Mouse (Mus musculus) stomach, embryonic 16.5 days (tissue): ENCODE data around the gene Tmem274. TPM values are rescaled to one million over a fixed set of nuclear protein-coding genes. Genes with fewer than 3 reads are reported as not detected.

Source experiments
- ATAC-seq: fragments of 200-750 bp; cut with Nextera tagmentation; 2 replicates; pipeline ENCODE4 v1.8.0; 2017; ENCODE audit warnings: moderate number of reproducible peaks, moderate TSS enrichment; ENCODE audit not compliant: insufficient read depth, low FRiP score
- H3K27ac ChIP-seq: fragments of 300-500 bp; sonication (generic); 2 replicates; pipeline ENCODE4 v1.5.1; 2014; ENCODE audit warnings: low read length
- H3K27me3 ChIP-seq: fragments of 300-500 bp; sonication (generic); 2 replicates; pipeline ENCODE4 v1.6.1; 2014; ENCODE audit warnings: low read length, control low read depth, mixed read lengths; ENCODE audit not compliant: control insufficient read depth, insufficient read depth
- H3K36me3 ChIP-seq: fragments of 300-500 bp; sonication (generic); 2 replicates; pipeline ENCODE4 v1.6.1; 2014; ENCODE audit warnings: low read length; ENCODE audit not compliant: control insufficient read depth, insufficient read depth
- H3K4me1 ChIP-seq: fragments of 300-500 bp; sonication (generic); 2 replicates; pipeline ENCODE4 v1.6.1; 2014; ENCODE audit warnings: low read length, control low read depth, mixed read lengths; ENCODE audit not compliant: control insufficient read depth, insufficient read depth
- H3K4me2 ChIP-seq: fragments of 300-500 bp; sonication (generic); 2 replicates; pipeline ENCODE4 v1.6.1; 2014; ENCODE audit warnings: low read depth, low read length, mixed read lengths
- H3K4me3 ChIP-seq: fragments of 300-500 bp; sonication (generic); replicated peaks from 2 replicates; pipeline ENCODE4 v1.5.1; 2014; ENCODE audit warnings: mild to moderate bottlenecking, low read length
- H3K9ac ChIP-seq: fragments of 300-500 bp; sonication (generic); 2 replicates; pipeline ENCODE4 v1.6.1; 2014; ENCODE audit warnings: low read length
- H3K9me3 ChIP-seq: fragments of 300-500 bp; sonication (generic); replicated peaks from 2 replicates; pipeline ENCODE4 v1.6.1; 2016; ENCODE audit warnings: low read length, control low read depth; ENCODE audit not compliant: control insufficient read depth
- WGBS: fragments of 180-500 bp; shearing (Covaris S2); extraction: QIAGEN DNeasy Blood & Tissue Kit; methylation state at CpG from one replicate; pipeline ENCODE4 v1.1.7; 2014; 5-methylcytosine and 5-hydroxymethylcytosine counted together
- polyA plus RNA-seq: library from polyadenylated mRNA; unstranded; fragments of >200 nt; fragmentation: Nextera tagmentation; extraction: Ambion mirVana; gene quantifications from 2 replicates; pipeline ENCODE4 v1.2.1, GENCODE M21; 2015

Tmem274 gene
- polyA plus RNA-seq, 1 experiment from 2014 or later, result 0.39 TPM

DNA sequence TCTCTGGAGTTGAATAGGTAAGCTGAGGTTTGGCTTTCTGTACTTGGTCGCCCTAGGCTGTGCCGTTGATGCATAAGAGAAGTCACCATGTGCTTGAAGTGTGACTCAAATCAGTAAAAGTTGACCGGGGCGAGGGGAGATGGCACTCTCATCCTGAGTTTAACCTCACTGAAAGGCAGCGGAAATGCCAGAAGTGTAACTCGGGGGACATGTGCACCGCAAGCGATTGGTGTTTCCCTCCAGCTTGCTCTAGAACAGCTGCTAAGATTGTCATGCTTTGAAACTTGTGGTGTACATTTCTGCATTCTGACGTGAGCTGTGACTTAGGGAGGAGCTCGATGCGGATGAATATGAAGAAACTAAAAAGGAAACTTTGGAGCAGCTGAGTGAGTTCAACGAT, 10.6 kb downstream of the Tmem274 start:
- no peak overlapping the region for H3K27ac ChIP-seq
- peaks cover 6% of the 10 kb centered on the region; the same call in 1 of the 2 replicates for H3K36me3 ChIP-seq
- H3K27me3 ChIP-seq, result no peaks in the 10 kb centered on the region
- H3K9me3 ChIP-seq, result 0 out of 2 replicates have a peak, but pooled peaks cover 3% of the 10 kb centered on the region
- no peak overlapping the region for H3K4me3 ChIP-seq
- 94% methylated on average over 12 of the region's 12 CpGs for WGBS
- ATAC-seq, result no peak
- no peak overlapping the region for H3K4me2 ChIP-seq
- H3K4me1 ChIP-seq, result peaks cover 11% of the 10 kb centered on the region
- no peak overlapping the region for H3K9ac ChIP-seq

DNA sequence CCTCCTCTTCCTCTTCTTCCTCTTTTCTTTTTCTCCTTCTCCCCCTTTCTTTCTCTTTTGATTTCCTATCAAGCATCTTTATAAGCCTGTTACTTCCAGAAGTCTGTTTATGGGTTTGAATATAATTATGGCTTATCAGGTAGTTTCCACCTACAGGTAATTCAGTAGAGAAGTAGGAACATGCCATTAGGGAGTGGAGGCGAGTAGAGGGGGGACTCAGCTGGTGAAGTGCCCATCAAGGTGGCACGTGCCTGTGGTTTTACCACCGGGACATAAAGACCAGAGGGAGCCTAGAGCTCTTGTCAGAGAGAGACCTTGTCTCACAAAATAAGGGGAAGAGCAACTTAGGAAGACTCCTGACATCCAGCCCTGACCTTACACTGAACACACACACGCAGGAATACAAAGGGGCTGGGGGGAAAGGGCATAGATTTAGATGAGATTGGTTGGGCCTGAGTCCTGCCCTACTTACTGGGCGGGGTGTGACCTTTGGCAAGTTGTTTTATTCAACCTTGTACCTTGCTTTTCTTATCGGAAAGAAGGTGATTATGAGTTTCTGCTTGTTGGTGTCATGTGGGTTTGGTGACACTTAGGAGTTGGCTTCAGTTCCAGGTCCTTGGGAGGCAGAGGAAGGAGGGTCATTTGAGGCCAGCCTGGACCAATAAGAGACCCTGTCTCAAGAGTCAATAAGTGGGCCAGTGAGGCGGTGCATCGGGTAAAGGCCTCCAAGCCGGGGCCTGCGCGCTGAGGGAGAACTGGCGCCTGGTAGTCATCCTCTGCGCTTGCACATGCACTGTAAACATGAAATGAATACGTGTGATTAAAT, 12.4 kb downstream of the Tmem274 start:
- H3K27me3 ChIP-seq, result no peaks in the 10 kb centered on the region
- H3K36me3 ChIP-seq, result peaks cover 13% of the 10 kb centered on the region
- no peak overlapping the region for H3K4me3 ChIP-seq
- H3K9ac ChIP-seq, result no peak overlapping the region
- peaks cover 8% of the 10 kb centered on the region; the same call in 1 of the 2 replicates for H3K4me1 ChIP-seq
- 0 out of 2 replicates have a peak, but pooled peaks cover 3% of the 10 kb centered on the region for H3K9me3 ChIP-seq
- peak overlapping the region; percentile 31; the same call in 1 of the 2 replicates for H3K27ac ChIP-seq
- 75% methylated on average over 14 of the region's 14 CpGs for WGBS
- ATAC-seq, result peak; percentile 44; the same call in 1 of the 2 replicates
- H3K4me2 ChIP-seq, result no peak overlapping the region

DNA sequence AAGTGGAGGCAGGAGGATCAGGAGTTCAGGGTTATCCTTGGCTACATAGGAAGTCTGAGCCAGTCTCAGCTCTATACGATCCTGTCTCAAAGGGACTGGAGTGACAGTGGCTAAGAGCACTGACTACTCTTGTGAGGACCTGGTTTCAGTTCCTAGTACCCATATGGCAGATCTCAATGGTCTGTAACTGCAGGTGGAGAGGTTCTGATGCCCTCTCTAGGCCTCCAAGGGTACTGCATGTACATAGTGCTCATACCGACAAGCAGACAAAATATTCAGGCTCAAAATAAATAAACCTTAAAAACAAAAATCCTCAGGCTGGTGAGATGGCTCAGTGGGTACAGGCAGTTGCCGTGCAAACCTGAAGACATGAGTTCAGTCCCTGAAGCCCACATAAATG, 14.0 kb downstream of the Tmem274 start:
- Histone ChIP-seq H3K36me3 (peaks cover 21% of the 10 kb centered on the region), H3K4me3 (no peak overlapping the region), H3K9me3 (0 out of 2 replicates have a peak, but pooled peaks cover 3% of the 10 kb centered on the region), H3K4me2 (no peak overlapping the region), H3K27me3 (no peaks in the 10 kb centered on the region), H3K27ac (no peak overlapping the region), H3K4me1 (peaks cover 6% of the 10 kb centered on the region; the same call in 1 of the 2 replicates), H3K9ac (no peak overlapping the region)
- 96% methylated on average over 3 of the region's 3 CpGs for WGBS
- no peak for ATAC-seq

DNA sequence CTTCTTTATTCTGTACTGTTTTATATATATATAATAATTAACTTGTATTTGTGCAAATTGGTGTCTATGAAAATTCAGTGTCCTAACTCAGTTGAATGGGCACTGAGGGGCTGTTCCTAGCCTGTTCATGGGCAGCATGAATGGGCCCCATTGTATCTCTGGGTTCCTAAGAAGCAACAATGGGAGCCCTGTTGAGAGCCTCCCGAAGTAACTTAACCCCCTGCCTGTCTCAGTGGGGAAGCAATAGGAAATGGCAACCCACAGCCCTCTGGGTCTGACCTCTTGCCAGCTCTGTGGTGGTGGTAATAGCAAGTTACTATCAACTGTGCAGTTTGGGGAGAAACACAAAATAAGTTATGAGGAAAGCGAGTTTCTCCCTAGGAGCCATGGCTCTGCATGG, 19.4 kb downstream of the Tmem274 start:
- ATAC-seq, result peak; percentile 53; the same call in 1 of the 2 replicates
- no peak overlapping the region for H3K9ac ChIP-seq
- H3K4me3 ChIP-seq, result no peak overlapping the region
- no peaks in the 10 kb centered on the region for H3K27me3 ChIP-seq
- peaks cover 26% of the 10 kb centered on the region for H3K36me3 ChIP-seq
- no peaks in the 10 kb centered on the region for H3K4me1 ChIP-seq
- 76% methylated on average over 2 of the region's 2 CpGs for WGBS
- H3K9me3 ChIP-seq, result no peaks in the 10 kb centered on the region
- no peak overlapping the region for H3K27ac ChIP-seq
- no peak overlapping the region for H3K4me2 ChIP-seq

DNA sequence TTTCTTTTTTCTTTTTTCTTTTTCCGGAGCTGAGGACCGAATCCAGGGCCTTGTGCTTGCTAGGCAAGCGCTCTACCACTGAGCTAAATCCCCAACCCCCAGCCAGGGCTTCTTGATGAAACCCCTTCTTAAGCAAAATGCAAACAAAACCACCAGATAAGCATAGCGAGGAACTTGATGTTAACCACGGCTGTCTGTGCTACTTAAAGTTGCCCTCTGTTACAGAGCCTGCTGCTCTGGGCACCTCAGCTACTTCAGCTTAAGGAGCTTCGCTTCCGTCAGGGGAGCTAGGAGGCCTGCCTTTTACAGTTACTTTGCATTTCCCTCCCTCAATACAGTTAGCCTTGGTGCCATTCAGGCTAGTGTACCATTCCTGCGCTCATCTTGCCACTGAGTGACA, 21.7 kb downstream of the Tmem274 start:
- H3K4me1 ChIP-seq, result no peaks in the 10 kb centered on the region
- 67% methylated on average over 8 of the region's 8 CpGs for WGBS
- no peak overlapping the region for H3K9ac ChIP-seq
- no peak overlapping the region for H3K4me2 ChIP-seq
- no peak for ATAC-seq
- H3K36me3 ChIP-seq, result peaks cover 32% of the 10 kb centered on the region
- no peaks in the 10 kb centered on the region for H3K9me3 ChIP-seq
- no peaks in the 10 kb centered on the region for H3K27me3 ChIP-seq
- no peak overlapping the region for H3K4me3 ChIP-seq
- no peak overlapping the region for H3K27ac ChIP-seq

DNA sequence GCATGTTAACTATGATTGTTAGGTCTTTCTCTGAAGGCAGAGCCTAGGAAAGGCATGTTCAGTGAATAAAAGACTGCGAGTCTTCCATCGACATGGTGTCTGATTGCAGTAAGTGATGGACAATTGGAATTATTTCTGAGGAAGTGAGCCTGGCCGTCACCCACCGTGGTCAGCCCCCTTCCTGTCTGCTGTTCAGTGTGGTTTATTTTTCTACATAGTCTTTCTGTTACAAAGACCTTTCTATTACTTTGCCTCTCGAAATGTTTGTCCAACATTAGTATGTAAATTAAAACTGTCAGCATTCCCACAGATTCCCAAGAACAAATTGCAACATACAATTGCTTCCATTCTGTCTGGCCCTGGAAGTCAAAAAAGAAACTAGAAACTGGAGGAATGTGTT, 22.6 kb downstream of the Tmem274 start:
- H3K4me2 ChIP-seq, result no peak overlapping the region
- ATAC-seq, result no peak
- no peaks in the 10 kb centered on the region for H3K27me3 ChIP-seq
- no peaks in the 10 kb centered on the region for H3K9me3 ChIP-seq
- H3K36me3 ChIP-seq, result peaks cover 24% of the 10 kb centered on the region; the same call in 1 of the 2 replicates
- no peak overlapping the region for H3K9ac ChIP-seq
- 81% methylated on average over 5 of the region's 5 CpGs for WGBS
- no peaks in the 10 kb centered on the region for H3K4me1 ChIP-seq
- no peak overlapping the region for H3K27ac ChIP-seq
- no peak overlapping the region for H3K4me3 ChIP-seq

DNA sequence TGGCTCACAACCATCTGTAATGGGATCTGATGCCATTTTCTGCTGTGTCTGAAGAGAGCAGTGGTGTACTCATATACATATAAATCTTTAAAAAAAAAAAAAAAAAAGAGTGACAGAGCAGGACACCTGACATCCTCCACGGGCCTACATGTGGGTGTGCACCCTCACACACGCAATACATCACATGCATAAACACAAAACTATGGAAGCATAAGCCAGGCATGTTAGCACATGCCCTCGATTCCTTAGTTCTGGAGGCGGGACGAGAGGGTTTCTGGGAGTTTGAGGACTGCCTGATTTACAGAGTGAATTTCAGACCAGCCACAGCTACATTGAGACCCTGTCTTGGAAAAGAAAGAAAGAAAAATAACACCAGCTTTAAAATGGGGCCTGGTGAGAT, 27.2 kb downstream of the Tmem274 start:
- Histone ChIP-seq H3K4me2 (no peak overlapping the region), H3K27ac (peak overlapping the region; percentile 42; the same call in 1 of the 2 replicates), H3K4me3 (no peak overlapping the region), H3K4me1 (no peaks in the 10 kb centered on the region), H3K9me3 (no peaks in the 10 kb centered on the region), H3K9ac (no peak overlapping the region), H3K27me3 (no peaks in the 10 kb centered on the region), H3K36me3 (peaks cover 12% of the 10 kb centered on the region; the same call in 1 of the 2 replicates)
- ATAC-seq, result no peak
- WGBS, result 77% methylated on average over 5 of the region's 5 CpGs

DNA sequence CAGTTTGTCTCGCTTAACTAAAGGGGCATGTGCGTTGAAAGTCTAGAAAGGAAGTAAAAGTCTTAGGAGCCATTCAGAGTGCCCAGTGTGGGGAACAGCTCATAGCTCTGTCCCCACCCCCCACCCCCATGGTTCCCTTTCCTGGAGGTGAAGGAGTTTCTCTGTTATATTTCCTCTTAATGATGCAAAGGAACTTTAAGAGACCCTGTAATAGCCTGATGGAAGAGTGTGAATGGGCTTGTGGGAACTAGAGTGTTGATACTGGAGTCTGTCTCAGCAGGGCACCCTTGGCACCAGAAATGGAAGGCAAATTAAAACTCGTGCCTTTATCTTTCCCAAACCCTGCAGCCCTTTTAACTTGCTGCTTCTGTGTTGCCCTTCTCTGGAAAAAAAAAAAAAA, 27.7 kb downstream of the Tmem274 start:
- H3K27ac ChIP-seq, result peak overlapping the region; percentile 42; the same call in 1 of the 2 replicates
- no peak overlapping the region for H3K9ac ChIP-seq
- H3K9me3 ChIP-seq, result no peaks in the 10 kb centered on the region
- WGBS, result 42% methylated on average over 3 of the region's 3 CpGs
- no peak overlapping the region for H3K4me3 ChIP-seq
- H3K36me3 ChIP-seq, result peaks cover 12% of the 10 kb centered on the region; the same call in 1 of the 2 replicates
- no peaks in the 10 kb centered on the region for H3K27me3 ChIP-seq
- H3K4me2 ChIP-seq, result no peak overlapping the region
- no peaks in the 10 kb centered on the region for H3K4me1 ChIP-seq
- ATAC-seq, result no peak

DNA sequence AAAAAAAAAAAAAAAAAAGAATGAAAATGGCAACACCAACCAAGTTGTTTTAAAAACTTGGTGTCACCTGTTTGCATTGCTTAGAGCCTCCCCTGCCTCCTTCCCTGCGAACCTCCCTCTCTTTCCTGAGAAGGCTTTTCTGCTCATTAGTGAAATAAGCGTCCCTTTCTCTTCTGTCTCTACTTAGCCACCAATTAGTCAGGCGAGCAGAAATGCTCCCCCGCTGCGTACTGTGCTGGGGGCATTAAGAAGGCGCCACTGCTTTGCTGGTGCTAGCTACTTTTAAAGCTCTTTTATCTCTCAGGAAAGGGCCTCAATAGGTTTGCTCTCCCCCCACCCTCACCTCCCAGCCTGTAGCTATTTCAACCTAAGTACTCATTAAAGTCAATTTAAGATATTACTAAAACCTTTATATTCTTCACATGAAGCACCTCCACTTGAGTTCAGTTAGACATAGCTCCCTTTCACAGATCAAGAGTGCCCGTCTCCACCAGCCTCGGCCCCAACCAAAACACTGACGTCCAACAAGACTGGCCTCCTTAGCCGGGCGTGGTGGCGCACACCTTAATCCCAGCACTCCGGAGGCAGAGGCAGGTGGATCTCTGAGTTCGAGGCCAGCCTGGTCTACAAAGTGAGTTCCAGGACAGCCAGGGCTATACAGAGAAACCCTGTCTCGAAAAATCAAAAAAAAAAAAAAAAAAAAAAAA, 28.2 kb downstream of the Tmem274 start:
- Histone ChIP-seq H3K36me3 (peaks cover 9% of the 10 kb centered on the region; the same call in 1 of the 2 replicates), H3K27ac (no peak overlapping the region), H3K9me3 (no peaks in the 10 kb centered on the region), H3K4me1 (no peaks in the 10 kb centered on the region), H3K4me2 (no peak overlapping the region), H3K4me3 (no peak overlapping the region), H3K27me3 (no peaks in the 10 kb centered on the region), H3K9ac (no peak overlapping the region)
- WGBS, result 75% methylated on average over 14 of the region's 15 CpGs
- no peak for ATAC-seq
